Mouse (Mus musculus): ENCODE measurements at regions not wholly inside any gene's neighbourhood (a gene's known extent, or its start where the extent isn't known, plus 50 kb on each side); places are given as distances from the start of the nearest gene placed in this dataset.

DNA sequence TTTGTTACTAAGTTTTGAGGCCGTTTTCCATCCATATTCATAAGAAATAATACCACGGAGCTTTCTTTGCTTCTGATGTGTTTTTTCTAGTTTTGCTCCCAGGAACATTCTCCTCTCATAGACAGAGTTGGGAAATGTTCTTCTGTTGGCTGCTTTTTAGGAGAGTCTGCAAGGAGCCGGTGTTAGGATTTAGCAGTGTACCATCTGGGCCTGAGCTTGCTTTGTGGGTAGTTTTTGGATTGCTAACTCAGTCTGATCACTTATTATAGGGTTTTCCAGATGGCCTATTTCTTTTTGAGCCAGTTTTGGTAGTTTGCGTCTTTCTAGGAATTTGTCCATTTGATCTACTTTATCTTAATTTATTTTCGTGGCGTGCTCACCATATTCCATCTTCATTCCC is 108.4 kb downstream of the Cmpk2 start:
- H3K4me1 ChIP-seq (ENCODE audit: control insufficient read depth, insufficient read depth, low read length) = no peaks in the 10 kb centered on the region
- H3K4me3 ChIP-seq (ENCODE audit: insufficient read depth, low read depth, low read length) = no peak overlapping the region
- 85% methylated on average over 6 of the region's 6 CpGs for WGBS
- no peak for TF ChIP-seq POLR2A (IDR thresholded peaks at IDR 0.05; ENCODE audit: insufficient read depth, low read depth, low read length)
- TF ChIP-seq CTCF (IDR thresholded peaks at IDR 0.05; ENCODE audit: insufficient read depth, low read depth, low read length) = no peak
- no peak overlapping the region for H3K27ac ChIP-seq (ENCODE audit: insufficient read depth, low read depth, low read length)

DNA sequence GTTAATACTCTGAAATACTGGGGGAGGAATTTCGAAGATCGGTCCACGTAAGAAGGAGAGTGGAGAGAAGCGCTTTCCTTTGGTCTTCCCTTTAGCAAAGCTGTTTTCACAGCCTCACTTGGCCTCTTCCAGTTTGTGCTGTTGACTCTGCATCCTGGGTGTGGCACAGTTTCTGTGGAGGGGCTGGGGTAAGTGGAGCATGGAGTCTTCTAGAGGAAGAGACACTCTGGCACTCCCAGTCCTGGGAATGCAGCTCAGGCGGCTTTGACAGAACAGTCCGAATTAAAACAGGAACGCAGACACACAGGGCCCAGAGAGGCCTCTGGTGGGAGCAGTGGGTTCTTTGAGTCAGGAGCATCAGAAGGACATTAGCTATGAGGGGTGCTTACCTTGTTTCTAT is 102.6 kb downstream of the Cmpk2 start:
- 94% methylated on average over 7 of the region's 7 CpGs for WGBS
- H3K4me3 ChIP-seq (ENCODE audit: insufficient read depth, low read depth, low read length) = no peak overlapping the region
- no peak for TF ChIP-seq CTCF (IDR thresholded peaks at IDR 0.05; ENCODE audit: insufficient read depth, low read depth, low read length)
- no peak for TF ChIP-seq POLR2A (IDR thresholded peaks at IDR 0.05; ENCODE audit: insufficient read depth, low read depth, low read length)
- no peak overlapping the region for H3K27ac ChIP-seq (ENCODE audit: insufficient read depth, low read depth, low read length)
- H3K4me1 ChIP-seq (ENCODE audit: control insufficient read depth, insufficient read depth, low read length) = no peaks in the 10 kb centered on the region

DNA sequence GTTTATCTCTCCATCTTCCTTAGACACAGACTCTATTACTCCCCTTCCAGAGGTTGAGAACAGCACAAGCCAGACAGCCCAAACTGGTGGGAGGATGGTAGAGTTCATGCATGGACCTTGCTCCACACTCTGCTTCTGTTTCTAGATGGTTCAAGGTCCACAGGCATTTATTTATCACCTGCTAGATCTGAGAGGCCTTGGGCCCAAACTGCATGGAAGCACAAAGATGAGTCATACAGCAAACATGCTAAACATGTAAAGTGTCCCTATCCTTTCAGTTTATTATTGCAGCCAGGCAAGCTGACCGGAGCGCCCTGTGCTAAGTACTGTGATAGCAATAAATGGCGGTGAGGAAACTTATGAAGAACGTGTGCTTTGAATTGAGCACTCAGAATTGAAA is 98.4 kb downstream of the Cmpk2 start:
- TF ChIP-seq POLR2A (IDR thresholded peaks at IDR 0.05; ENCODE audit: insufficient read depth, low read depth, low read length) = no peak
- TF ChIP-seq CTCF (IDR thresholded peaks at IDR 0.05; ENCODE audit: insufficient read depth, low read depth, low read length) = no peak
- Histone ChIP-seq H3K4me3 (ENCODE audit: insufficient read depth, low read depth, low read length) (no peak overlapping the region), H3K27ac (ENCODE audit: insufficient read depth, low read depth, low read length) (no peak overlapping the region), H3K4me1 (ENCODE audit: control insufficient read depth, insufficient read depth, low read length) (no peaks in the 10 kb centered on the region)
- 97% methylated on average over 4 of the region's 4 CpGs for WGBS

GRCm38 (mm10) chr12:26562858-26563257 is 93.9 kb downstream of the Cmpk2 start:
- Histone ChIP-seq H3K4me3 (ENCODE audit: insufficient read depth, low read depth, low read length) (no peak overlapping the region), H3K4me1 (ENCODE audit: control insufficient read depth, insufficient read depth, low read length) (no peaks in the 10 kb centered on the region), H3K27ac (ENCODE audit: insufficient read depth, low read depth, low read length) (no peak overlapping the region)
- WGBS = 82% methylated on average over 6 of the region's 6 CpGs
- TF ChIP-seq CTCF (IDR thresholded peaks at IDR 0.05; ENCODE audit: insufficient read depth, low read depth, low read length) (no peak), POLR2A (IDR thresholded peaks at IDR 0.05; ENCODE audit: insufficient read depth, low read depth, low read length) (no peak)

GRCm38 (mm10) chr12:26559560-26559959 is 90.6 kb downstream of the Cmpk2 start:
- no peak for TF ChIP-seq POLR2A (IDR thresholded peaks at IDR 0.05; ENCODE audit: insufficient read depth, low read depth, low read length)
- TF ChIP-seq CTCF (IDR thresholded peaks at IDR 0.05; ENCODE audit: insufficient read depth, low read depth, low read length) = no peak
- H3K4me1 ChIP-seq (ENCODE audit: control insufficient read depth, insufficient read depth, low read length) = no peaks in the 10 kb centered on the region
- 88% methylated on average over 3 of the region's 3 CpGs for WGBS

GRCm38 (mm10) chr12:26557411-26557810 is 88.4 kb downstream of the Cmpk2 start:
- Histone ChIP-seq H3K4me1 (ENCODE audit: control insufficient read depth, insufficient read depth, low read length) (no peaks in the 10 kb centered on the region), H3K27ac (ENCODE audit: insufficient read depth, low read depth, low read length) (no peak overlapping the region), H3K4me3 (ENCODE audit: insufficient read depth, low read depth, low read length) (no peak overlapping the region)
- WGBS = 23% methylated on average over 4 of the region's 4 CpGs
- TF ChIP-seq CTCF (IDR thresholded peaks at IDR 0.05; ENCODE audit: insufficient read depth, low read depth, low read length) = no peak
- TF ChIP-seq POLR2A (IDR thresholded peaks at IDR 0.05; ENCODE audit: insufficient read depth, low read depth, low read length) = no peak

More at GRCm38 (mm10) chr12:26559560-26559959, 90.6 kb downstream of the Cmpk2 start:
- Histone ChIP-seq H3K27ac (ENCODE audit: insufficient read depth, low read depth, low read length) (no peak overlapping the region), H3K4me3 (ENCODE audit: insufficient read depth, low read depth, low read length) (no peak overlapping the region)

DNA sequence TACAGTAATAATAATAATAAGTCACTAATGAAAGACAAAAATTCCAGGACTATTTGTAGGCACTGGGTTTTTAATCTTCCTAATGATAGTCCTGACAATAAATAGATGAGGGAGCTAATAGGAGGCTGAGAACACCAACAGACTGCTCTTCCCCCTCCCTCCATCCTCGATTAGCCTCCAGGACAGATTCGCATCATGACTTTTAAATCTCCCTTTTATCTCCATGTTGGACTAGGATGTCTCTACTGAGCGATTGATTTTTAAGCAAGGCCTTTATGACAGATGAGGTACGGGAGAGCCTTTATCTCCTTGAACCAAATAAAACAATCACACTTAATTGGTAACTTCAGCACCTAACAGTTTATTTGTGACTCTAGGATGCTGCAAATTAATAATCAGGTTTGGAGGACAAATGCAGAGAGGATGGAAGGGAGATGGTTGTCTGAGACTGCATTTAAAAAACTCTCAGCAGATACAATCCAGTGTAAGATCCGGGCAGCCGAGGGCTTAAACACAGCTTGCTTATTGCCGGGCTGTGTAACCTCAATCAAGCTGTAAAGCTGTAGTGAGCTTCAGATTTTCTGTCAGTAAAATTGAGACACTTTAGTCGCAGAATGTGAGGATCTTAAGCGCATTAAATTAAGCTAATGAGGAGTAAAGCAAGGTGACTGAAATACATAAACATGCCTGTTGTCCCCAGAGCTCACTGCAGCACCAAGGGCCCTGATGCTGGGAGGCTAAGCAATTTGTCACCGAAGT is 82.3 kb downstream of the Cmpk2 start:
- no peak overlapping the region for H3K27ac ChIP-seq (ENCODE audit: insufficient read depth, low read depth, low read length)
- WGBS = 53% methylated on average over 10 of the region's 10 CpGs
- H3K4me1 ChIP-seq (ENCODE audit: control insufficient read depth, insufficient read depth, low read length) = no peaks in the 10 kb centered on the region
- no peak overlapping the region for H3K4me3 ChIP-seq (ENCODE audit: insufficient read depth, low read depth, low read length)
- TF ChIP-seq CTCF (IDR thresholded peaks at IDR 0.05; ENCODE audit: insufficient read depth, low read depth, low read length) (no peak), POLR2A (IDR thresholded peaks at IDR 0.05; ENCODE audit: insufficient read depth, low read depth, low read length) (no peak)

DNA sequence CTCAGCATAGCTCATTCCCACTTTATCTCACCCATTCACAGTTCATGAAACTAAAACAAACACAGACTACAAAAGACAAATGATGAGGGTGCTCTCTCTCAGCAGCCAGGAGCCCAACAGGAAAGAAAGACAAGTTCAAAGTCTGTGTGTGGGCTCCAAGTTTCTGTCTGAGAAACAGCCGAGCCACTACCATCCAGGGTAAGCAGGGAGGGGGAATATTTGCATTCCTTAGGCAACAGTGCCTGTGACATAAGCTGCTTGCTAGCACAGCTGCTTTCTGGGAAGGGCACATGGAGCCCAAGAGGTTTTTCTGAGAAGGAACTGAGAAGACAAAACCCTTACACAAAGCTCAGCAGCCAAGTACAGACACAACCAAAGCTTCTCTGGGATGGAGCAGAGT is 78.5 kb downstream of the Cmpk2 start:
- Histone ChIP-seq H3K4me1 (ENCODE audit: control insufficient read depth, insufficient read depth, low read length) (no peaks in the 10 kb centered on the region), H3K4me3 (ENCODE audit: insufficient read depth, low read depth, low read length) (no peak overlapping the region), H3K27ac (ENCODE audit: insufficient read depth, low read depth, low read length) (no peak overlapping the region)
- WGBS = 77% methylated on average over 1 of the region's 1 CpGs
- TF ChIP-seq CTCF (IDR thresholded peaks at IDR 0.05; ENCODE audit: insufficient read depth, low read depth, low read length) (no peak), POLR2A (IDR thresholded peaks at IDR 0.05; ENCODE audit: insufficient read depth, low read depth, low read length) (no peak)

GRCm38 (mm10) chr12:26546361-26546760 is 77.4 kb downstream of the Cmpk2 start:
- H3K27ac ChIP-seq (ENCODE audit: insufficient read depth, low read depth, low read length) = no peak overlapping the region
- WGBS = 85% methylated on average over 6 of the region's 6 CpGs

More at GRCm38 (mm10) chr12:26546361-26546760, 77.4 kb downstream of the Cmpk2 start:
- H3K4me3 ChIP-seq (ENCODE audit: insufficient read depth, low read depth, low read length) = no peak overlapping the region
- no peak for TF ChIP-seq CTCF (IDR thresholded peaks at IDR 0.05; ENCODE audit: insufficient read depth, low read depth, low read length)
- TF ChIP-seq POLR2A (IDR thresholded peaks at IDR 0.05; ENCODE audit: insufficient read depth, low read depth, low read length) = no peak
- H3K4me1 ChIP-seq (ENCODE audit: control insufficient read depth, insufficient read depth, low read length) = no peaks in the 10 kb centered on the region
